Mouse (Mus musculus): ENCODE data around the gene Prdm12. TPM values are rescaled to one million over a fixed set of nuclear protein-coding genes. Genes with fewer than 3 reads are reported as not detected.
"Not testable (repeated sequence)": the region's sequence is repeated elsewhere in the genome, so short reads cannot be mapped to it uniquely, and the experiment has no call there.

The Prdm12 gene
- polyA plus RNA-seq, 1 experiment from 2014 or later: not detected

GRCm38 (mm10) chr2:31667332-31667731 is 27.5 kb downstream of the Prdm12 start:
- no peaks in the 10 kb centered on the region for H3K36me3 ChIP-seq (ENCODE audit: control insufficient read depth, insufficient read depth, low read length)
- H3K27me3 ChIP-seq (replicated peaks; ENCODE audit: control insufficient read depth, insufficient read depth, low read length): no peaks in the 10 kb centered on the region
- H3K9ac ChIP-seq (ENCODE audit: low read depth, low read length): no peak overlapping the region
- WGBS: 28% methylated on average over 4 of the region's 4 CpGs
- no peaks in the 10 kb centered on the region for H3K9me3 ChIP-seq (ENCODE audit: control insufficient read depth, low read length)
- H3K27ac ChIP-seq (ENCODE audit: low read length): no peak overlapping the region
- peaks cover 2% of the 10 kb centered on the region; the same call in 1 of the 2 replicates for H3K4me1 ChIP-seq (ENCODE audit: control insufficient read depth, insufficient read depth, low read length)
- no peak overlapping the region for H3K4me3 ChIP-seq (ENCODE audit: low read length)
- H3K4me2 ChIP-seq (ENCODE audit: low read depth, low read length): no peak overlapping the region
- ATAC-seq: no peak

- under 1% methylated on average over 27 of the region's 27 CpGs for WGBS
- ATAC-seq: peak; percentile 98
These were observed 30.8 kb downstream of the Prdm12 start, which contains the start of gene Exosc2 for GRCm38 (mm10) chr2:31670551-31671035. TSS of gene Exosc2 (plus strand) at chr2:31670715.

GRCm38 (mm10) chr2:31678641-31679040 is 38.8 kb downstream of the Prdm12 start:
- no peak overlapping the region for H3K4me3 ChIP-seq (ENCODE audit: low read length)
- WGBS: 92% methylated on average over 6 of the region's 6 CpGs
- no peaks in the 10 kb centered on the region for H3K27me3 ChIP-seq (replicated peaks; ENCODE audit: control insufficient read depth, insufficient read depth, low read length)
- H3K9me3 ChIP-seq (ENCODE audit: control insufficient read depth, low read length): no peaks in the 10 kb centered on the region
- H3K9ac ChIP-seq (ENCODE audit: low read depth, low read length): no peak overlapping the region
- H3K4me1 ChIP-seq (ENCODE audit: control insufficient read depth, insufficient read depth, low read length): no peaks in the 10 kb centered on the region
- H3K4me2 ChIP-seq (ENCODE audit: low read depth, low read length): no peak overlapping the region
- H3K36me3 ChIP-seq (ENCODE audit: control insufficient read depth, insufficient read depth, low read length): peaks cover 17% of the 10 kb centered on the region
- no peak overlapping the region for H3K27ac ChIP-seq (ENCODE audit: low read length)
- no peak for ATAC-seq

More at GRCm38 (mm10) chr2:31670551-31671035, 30.8 kb downstream of the Prdm12 start, which contains the start of gene Exosc2:
- Histone ChIP-seq H3K9me3 (ENCODE audit: control insufficient read depth, low read length) (no peaks in the 10 kb centered on the region), H3K4me1 (ENCODE audit: control insufficient read depth, insufficient read depth, low read length) (peaks cover 4% of the 10 kb centered on the region; the same call in 1 of the 2 replicates), H3K4me3 (ENCODE audit: low read length) (peak within 1 kb of the TSS; percentile 90), H3K27me3 (replicated peaks; ENCODE audit: control insufficient read depth, insufficient read depth, low read length) (no peaks in the 10 kb centered on the region), H3K9ac (ENCODE audit: low read depth, low read length) (peak within 1 kb of the TSS; percentile 92), H3K4me2 (ENCODE audit: low read depth, low read length) (peak within 1 kb of the TSS; percentile 63), H3K36me3 (ENCODE audit: control insufficient read depth, insufficient read depth, low read length) (no peaks in the 10 kb centered on the region; the same call in 1 of the 2 replicates), H3K27ac (ENCODE audit: low read length) (peak within 1 kb of the TSS; percentile 84)

GRCm38 (mm10) chr2:31681051-31681707 is 41.3 kb downstream of the Prdm12 start:
- H3K4me1 ChIP-seq (ENCODE audit: control insufficient read depth, insufficient read depth, low read length); H3K9ac ChIP-seq (ENCODE audit: low read depth, low read length); ATAC-seq; H3K9me3 ChIP-seq (ENCODE audit: control insufficient read depth, low read length); H3K27ac ChIP-seq (ENCODE audit: low read length); H3K4me2 ChIP-seq (ENCODE audit: low read depth, low read length); H3K27me3 ChIP-seq (replicated peaks; ENCODE audit: control insufficient read depth, insufficient read depth, low read length); H3K4me3 ChIP-seq (ENCODE audit: low read length): not testable (repeated sequence)
- 81% methylated on average over 15 of the region's 15 CpGs for WGBS
- H3K36me3 ChIP-seq (ENCODE audit: control insufficient read depth, insufficient read depth, low read length): peaks cover 17% of the 10 kb centered on the region

- Histone ChIP-seq H3K9me3 (ENCODE audit: control insufficient read depth, low read length) (no peaks in the 10 kb centered on the region), H3K27ac (ENCODE audit: low read length) (no peak overlapping the region), H3K4me1 (ENCODE audit: control insufficient read depth, insufficient read depth, low read length) (no peaks in the 10 kb centered on the region), H3K9ac (ENCODE audit: low read depth, low read length) (no peak overlapping the region), H3K27me3 (replicated peaks; ENCODE audit: control insufficient read depth, insufficient read depth, low read length) (no peaks in the 10 kb centered on the region), H3K4me3 (ENCODE audit: low read length) (no peak overlapping the region), H3K4me2 (ENCODE audit: low read depth, low read length) (no peak overlapping the region), H3K36me3 (ENCODE audit: control insufficient read depth, insufficient read depth, low read length) (peaks cover 12% of the 10 kb centered on the region)
- WGBS: 82% methylated on average over 6 of the region's 6 CpGs
- no peak for ATAC-seq
These were observed 41.9 kb downstream of the Prdm12 start for GRCm38 (mm10) chr2:31681731-31682235.

- no peaks in the 10 kb centered on the region for H3K9me3 ChIP-seq (ENCODE audit: control insufficient read depth, low read length)
- WGBS: 28% methylated on average over 2 of the region's 2 CpGs
- no peak overlapping the region for H3K9ac ChIP-seq (ENCODE audit: low read depth, low read length)
- no peak overlapping the region for H3K4me3 ChIP-seq (ENCODE audit: low read length)
- no peak overlapping the region for H3K27ac ChIP-seq (ENCODE audit: low read length)
- no peaks in the 10 kb centered on the region for H3K27me3 ChIP-seq (replicated peaks; ENCODE audit: control insufficient read depth, insufficient read depth, low read length)
- H3K36me3 ChIP-seq (ENCODE audit: control insufficient read depth, insufficient read depth, low read length): peaks cover 9% of the 10 kb centered on the region
- no peak overlapping the region for H3K4me2 ChIP-seq (ENCODE audit: low read depth, low read length)
- peaks cover 3% of the 10 kb centered on the region; the same call in 1 of the 2 replicates for H3K4me1 ChIP-seq (ENCODE audit: control insufficient read depth, insufficient read depth, low read length)
- no peak for ATAC-seq
These were observed 43.8 kb downstream of the Prdm12 start for GRCm38 (mm10) chr2:31683666-31684065.

- under 1% methylated on average over 64 of the region's 64 CpGs for WGBS
- peak within 1 kb of the TSS; percentile 63 for H3K4me2 ChIP-seq (ENCODE audit: low read depth, low read length)
- peak within 1 kb of the TSS; percentile 96 for H3K27ac ChIP-seq (ENCODE audit: low read length)
- peaks cover 14% of the 10 kb centered on the region for H3K4me1 ChIP-seq (ENCODE audit: control insufficient read depth, insufficient read depth, low read length)
- peak within 1 kb of the TSS; percentile 99 for H3K9ac ChIP-seq (ENCODE audit: low read depth, low read length)
- no peaks in the 10 kb centered on the region for H3K9me3 ChIP-seq (ENCODE audit: control insufficient read depth, low read length)
- ATAC-seq: peak; percentile 99
- H3K36me3 ChIP-seq (ENCODE audit: control insufficient read depth, insufficient read depth, low read length): peaks cover 5% of the 10 kb centered on the region; the same call in 1 of the 2 replicates
- H3K27me3 ChIP-seq (replicated peaks; ENCODE audit: control insufficient read depth, insufficient read depth, low read length): no peaks in the 10 kb centered on the region
- peak within 1 kb of the TSS; percentile 98 for H3K4me3 ChIP-seq (ENCODE audit: low read length)
These were observed 48.5 kb downstream of the Prdm12 start, which contains the start of gene Abl1 for GRCm38 (mm10) chr2:31688074-31688925. TSS of gene Abl1 (plus strand) at chr2:31688376.

GRCm38 (mm10) chr2:31689045-31689444 is 49.2 kb downstream of the Prdm12 start:
- H3K36me3 ChIP-seq (ENCODE audit: control insufficient read depth, insufficient read depth, low read length): peaks cover 5% of the 10 kb centered on the region; the same call in 1 of the 2 replicates
- no peaks in the 10 kb centered on the region for H3K9me3 ChIP-seq (ENCODE audit: control insufficient read depth, low read length)
- H3K27ac ChIP-seq (ENCODE audit: low read length): peak overlapping the region; percentile 96
- WGBS: under 1% methylated on average over 12 of the region's 12 CpGs
- H3K27me3 ChIP-seq (replicated peaks; ENCODE audit: control insufficient read depth, insufficient read depth, low read length): no peaks in the 10 kb centered on the region
- ATAC-seq: no peak
- peak overlapping the region; percentile 99 for H3K9ac ChIP-seq (ENCODE audit: low read depth, low read length)
- peak overlapping the region; percentile 51 for H3K4me2 ChIP-seq (ENCODE audit: low read depth, low read length)
- H3K4me1 ChIP-seq (ENCODE audit: control insufficient read depth, insufficient read depth, low read length): peaks cover 14% of the 10 kb centered on the region
- H3K4me3 ChIP-seq (ENCODE audit: low read length): peak overlapping the region; percentile 98

- Histone ChIP-seq H3K27ac (ENCODE audit: low read length) (no peak overlapping the region), H3K9me3 (ENCODE audit: control insufficient read depth, low read length) (no peaks in the 10 kb centered on the region), H3K4me2 (ENCODE audit: low read depth, low read length) (peak overlapping the region; percentile 51), H3K4me1 (ENCODE audit: control insufficient read depth, insufficient read depth, low read length) (peaks cover 14% of the 10 kb centered on the region), H3K27me3 (replicated peaks; ENCODE audit: control insufficient read depth, insufficient read depth, low read length) (no peaks in the 10 kb centered on the region), H3K9ac (ENCODE audit: low read depth, low read length) (peak overlapping the region; percentile 99; the same call in 1 of the 2 replicates), H3K4me3 (ENCODE audit: low read length) (peak overlapping the region; percentile 98), H3K36me3 (ENCODE audit: control insufficient read depth, insufficient read depth, low read length) (peaks cover 5% of the 10 kb centered on the region; the same call in 1 of the 2 replicates)
- no peak for ATAC-seq
- WGBS: 29% methylated on average over 3 of the region's 3 CpGs
These were observed 50.2 kb downstream of the Prdm12 start for GRCm38 (mm10) chr2:31690063-31690462.

All from intestine, embryonic 16.5 days (tissue).